Mouse (Mus musculus): ENCODE results near the gene Slfn2.
"Not testable (repeated sequence)": the region's sequence is repeated elsewhere in the genome, so short reads cannot be mapped to it uniquely, and the experiment has no call there.

The Slfn2 gene

GRCm38 (mm10) chr11:83064946-83065345 lies at the start of gene Slfn2:
Gene Slfn2 (plus strand): TSS chr11:83065112.
- DNase-seq (ENCODE audit: low spot score): no peak

GRCm38 (mm10) chr11:83016093-83016492 lies 48.8 kb upstream of the Slfn2 start:
- no peak for DNase-seq (ENCODE audit: low spot score)

- DNase-seq (ENCODE audit: low spot score): not testable (repeated sequence)
These were observed 45.1 kb upstream of the Slfn2 start for GRCm38 (mm10) chr11:83019561-83020519.

GRCm38 (mm10) chr11:83020621-83021020 lies 44.3 kb upstream of the Slfn2 start, which contains the start of gene Slfn8:
Gene Slfn8 (minus strand): TSS chr11:83020810.
- no peak for DNase-seq (ENCODE audit: low spot score)

GRCm38 (mm10) chr11:83038686-83039085 lies 26.2 kb upstream of the Slfn2 start:
- DNase-seq (ENCODE audit: low spot score): not testable (repeated sequence)

GRCm38 (mm10) chr11:83039156-83039555 lies 25.8 kb upstream of the Slfn2 start:
- DNase-seq (ENCODE audit: low spot score): no peak

GRCm38 (mm10) chr11:83039796-83040195 lies 25.1 kb upstream of the Slfn2 start:
- no peak for DNase-seq (ENCODE audit: low spot score)

- no peak for DNase-seq (ENCODE audit: low spot score)
These were observed 24.6 kb upstream of the Slfn2 start for GRCm38 (mm10) chr11:83040325-83040724.

GRCm38 (mm10) chr11:83041000-83041399 lies 23.9 kb upstream of the Slfn2 start:
- no peak for DNase-seq (ENCODE audit: low spot score)

- no peak for DNase-seq (ENCODE audit: low spot score)
These were observed 21.0 kb upstream of the Slfn2 start for GRCm38 (mm10) chr11:83043891-83044290.

- DNase-seq (ENCODE audit: low spot score): no peak
These were observed 19.3 kb upstream of the Slfn2 start for GRCm38 (mm10) chr11:83045642-83046041.

- peak; percentile 74 for DNase-seq (ENCODE audit: low spot score)
These were observed 7.0 kb upstream of the Slfn2 start for GRCm38 (mm10) chr11:83057863-83058262.

- DNase-seq (ENCODE audit: low spot score): no peak
These were observed 4.4 kb upstream of the Slfn2 start for GRCm38 (mm10) chr11:83060412-83061020.

GRCm38 (mm10) chr11:83061806-83062205 lies 3.1 kb upstream of the Slfn2 start:
- DNase-seq (ENCODE audit: low spot score): no peak

- no peak for DNase-seq (ENCODE audit: low spot score)
These were observed 1.8 kb upstream of the Slfn2 start for GRCm38 (mm10) chr11:83063126-83063525.

GRCm38 (mm10) chr11:83063941-83064349 lies 967 bp upstream of the Slfn2 start:
- DNase-seq (ENCODE audit: low spot score): no peak

- no peak for DNase-seq (ENCODE audit: low spot score)
These were observed 781 bp downstream of the Slfn2 start for GRCm38 (mm10) chr11:83065441-83066344.

- DNase-seq (ENCODE audit: low spot score): no peak
These were observed 2.0 kb downstream of the Slfn2 start for GRCm38 (mm10) chr11:83066640-83067531.

- DNase-seq (ENCODE audit: low spot score): no peak
These were observed 3.2 kb downstream of the Slfn2 start for GRCm38 (mm10) chr11:83067982-83068694.

GRCm38 (mm10) chr11:83070321-83070970 lies 5.5 kb downstream of the Slfn2 start:
- no peak for DNase-seq (ENCODE audit: low spot score)

All from testis, postnatal 10 days (tissue).